Mouse (Mus musculus): ENCODE data around the gene Itga3. TPM values are rescaled to one million over a fixed set of nuclear protein-coding genes. Genes with fewer than 3 reads are reported as not detected.

Itga3 gene
- polyA plus RNA-seq, 1 experiment: 17.1 TPM

DNA sequence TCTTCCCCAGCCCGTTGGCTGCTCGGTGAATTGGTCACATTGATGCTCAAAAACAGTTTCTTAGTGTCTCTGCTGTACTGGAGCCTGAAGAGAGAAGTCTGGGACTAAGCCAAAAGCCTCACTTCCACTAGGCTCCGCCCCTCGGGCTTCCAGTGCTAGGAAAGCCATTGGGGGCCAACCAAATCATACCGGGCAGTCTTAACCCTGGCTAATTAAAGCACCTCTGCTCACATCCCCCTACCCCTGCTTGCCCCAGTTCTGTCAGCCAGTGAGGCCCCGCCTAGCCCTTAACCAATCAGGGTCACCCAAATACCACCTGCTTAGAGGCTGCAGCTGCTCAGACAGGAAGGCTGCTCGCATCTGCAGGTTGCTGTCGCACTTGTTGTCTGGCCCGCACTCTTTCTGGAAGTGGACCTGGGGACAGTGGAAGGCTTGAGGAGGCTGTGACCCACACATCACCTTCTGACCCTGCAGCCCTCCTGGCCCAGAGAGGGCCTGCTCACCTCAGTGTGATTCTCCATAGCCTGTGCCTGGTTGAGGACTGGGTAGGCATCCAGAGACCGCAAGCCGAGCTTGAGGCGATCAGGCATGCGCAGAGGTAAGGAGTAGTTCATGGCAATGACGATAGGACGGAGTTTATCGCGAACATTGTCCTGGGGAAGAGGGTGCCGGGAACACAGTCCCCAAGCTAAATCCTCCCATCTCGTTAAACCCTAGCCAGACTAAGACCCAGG is 19.7 kb downstream of the Itga3 start:
- 65% methylated on average over 19 of the region's 19 CpGs for WGBS
- Histone ChIP-seq H3K27me3 (ENCODE audit: control insufficient read depth, insufficient read depth, low read length) (no peaks in the 10 kb centered on the region), H3K4me1 (replicated peaks; ENCODE audit: control insufficient read depth, insufficient read depth, low read length) (peaks cover 13% of the 10 kb centered on the region)

DNA sequence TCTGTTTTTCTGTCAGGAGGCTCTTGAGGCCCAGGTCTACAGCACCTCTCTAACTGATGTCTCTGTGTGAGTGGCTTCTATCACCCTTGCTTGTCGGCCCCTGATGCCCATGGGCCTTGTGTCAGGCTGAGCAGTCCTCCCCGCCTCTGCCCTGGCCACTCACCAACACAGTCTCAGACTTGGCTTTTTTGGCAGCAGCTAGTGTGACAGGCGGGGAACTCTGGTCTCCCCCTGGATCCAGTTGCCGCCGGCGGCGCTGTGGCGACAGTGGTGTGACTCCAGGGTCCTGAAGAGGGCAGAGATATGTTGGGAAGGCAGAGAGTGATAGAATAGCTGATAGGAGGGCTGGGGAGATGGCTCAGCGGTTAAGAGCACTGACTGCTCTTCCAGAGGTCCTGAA is 23.5 kb downstream of the Itga3 start:
- Histone ChIP-seq H3K4me1 (replicated peaks; ENCODE audit: control insufficient read depth, insufficient read depth, low read length) (peaks cover 13% of the 10 kb centered on the region), H3K27ac (ENCODE audit: control insufficient read depth, insufficient read depth, low read length) (no peak overlapping the region), H3K36me3 (ENCODE audit: control insufficient read depth, insufficient read depth, low read length) (no peaks in the 10 kb centered on the region), H3K27me3 (ENCODE audit: control insufficient read depth, insufficient read depth, low read length) (no peaks in the 10 kb centered on the region), H3K4me3 (ENCODE audit: control insufficient read depth, insufficient read depth, low read length) (no peak overlapping the region)
- TF ChIP-seq POLR2A (IDR thresholded peaks at IDR 0.05; ENCODE audit: control insufficient read depth, extremely low read depth, insufficient read depth, low read length, poor library complexity) (no peak), CTCF (IDR thresholded peaks at IDR 0.05; ENCODE audit: borderline replicate concordance, control insufficient read depth, extremely low read depth, insufficient read depth, low read length, poor library complexity) (no peak)
- WGBS: 95% methylated on average over 9 of the region's 9 CpGs
- no peak for DNase-seq

More for the DNA sequence above, 19.7 kb downstream of the Itga3 start:
- Histone ChIP-seq H3K36me3 (ENCODE audit: control insufficient read depth, insufficient read depth, low read length) (no peaks in the 10 kb centered on the region), H3K4me3 (ENCODE audit: control insufficient read depth, insufficient read depth, low read length) (peak overlapping the region; percentile 54), H3K27ac (ENCODE audit: control insufficient read depth, insufficient read depth, low read length) (peak overlapping the region; percentile 63; the same call in 1 of the 2 replicates)
- TF ChIP-seq POLR2A (IDR thresholded peaks at IDR 0.05; ENCODE audit: control insufficient read depth, extremely low read depth, insufficient read depth, low read length, poor library complexity) (no peak), CTCF (IDR thresholded peaks at IDR 0.05; ENCODE audit: borderline replicate concordance, control insufficient read depth, extremely low read depth, insufficient read depth, low read length, poor library complexity) (no peak)
- DNase-seq: peak; percentile 31

DNA sequence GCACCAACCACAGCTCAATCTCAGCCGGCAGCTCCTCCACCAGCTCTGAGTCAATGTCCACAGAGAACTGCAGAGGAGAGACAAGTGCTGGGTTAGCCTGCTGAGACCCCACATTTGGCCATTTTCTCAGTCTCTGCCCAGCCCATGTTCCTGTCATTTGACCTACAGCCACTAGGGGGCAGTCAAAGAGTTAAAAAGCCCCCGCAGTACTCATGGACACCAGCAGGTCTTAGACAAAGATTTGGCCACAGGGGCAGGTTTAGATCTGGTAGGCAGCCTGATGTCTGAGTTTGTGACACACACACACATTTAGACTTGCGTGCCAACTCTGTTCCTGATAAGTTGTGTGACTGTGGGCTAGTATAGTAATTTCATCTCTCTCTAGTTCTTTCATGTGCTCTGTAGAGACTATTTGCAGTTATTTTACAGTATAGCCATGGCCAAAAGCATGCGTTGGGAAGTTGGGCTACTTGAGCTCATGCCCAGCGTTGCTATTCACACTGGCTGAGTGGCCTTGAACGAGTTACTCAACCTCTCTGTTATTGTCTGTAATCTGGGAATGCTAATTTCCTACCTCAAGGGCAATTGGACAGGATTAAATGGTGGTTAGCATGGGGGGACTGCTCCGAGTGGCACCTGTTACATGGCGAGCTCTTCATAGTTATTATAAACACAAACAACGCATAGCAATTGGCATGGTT is 29.5 kb downstream of the Itga3 start:
- TF ChIP-seq POLR2A (IDR thresholded peaks at IDR 0.05; ENCODE audit: control insufficient read depth, extremely low read depth, insufficient read depth, low read length, poor library complexity) (no peak), CTCF (IDR thresholded peaks at IDR 0.05; ENCODE audit: borderline replicate concordance, control insufficient read depth, extremely low read depth, insufficient read depth, low read length, poor library complexity) (peak; percentile 30; the same call in 1 of the 2 replicates)
- Histone ChIP-seq H3K4me1 (replicated peaks; ENCODE audit: control insufficient read depth, insufficient read depth, low read length) (no peaks in the 10 kb centered on the region; the same call in 1 of the 2 replicates), H3K27ac (ENCODE audit: control insufficient read depth, insufficient read depth, low read length) (no peak overlapping the region), H3K36me3 (ENCODE audit: control insufficient read depth, insufficient read depth, low read length) (no peaks in the 10 kb centered on the region), H3K27me3 (ENCODE audit: control insufficient read depth, insufficient read depth, low read length) (no peaks in the 10 kb centered on the region), H3K4me3 (ENCODE audit: control insufficient read depth, insufficient read depth, low read length) (no peak overlapping the region)
- DNase-seq: peak; percentile 56
- WGBS: 59% methylated on average over 9 of the region's 9 CpGs

DNA sequence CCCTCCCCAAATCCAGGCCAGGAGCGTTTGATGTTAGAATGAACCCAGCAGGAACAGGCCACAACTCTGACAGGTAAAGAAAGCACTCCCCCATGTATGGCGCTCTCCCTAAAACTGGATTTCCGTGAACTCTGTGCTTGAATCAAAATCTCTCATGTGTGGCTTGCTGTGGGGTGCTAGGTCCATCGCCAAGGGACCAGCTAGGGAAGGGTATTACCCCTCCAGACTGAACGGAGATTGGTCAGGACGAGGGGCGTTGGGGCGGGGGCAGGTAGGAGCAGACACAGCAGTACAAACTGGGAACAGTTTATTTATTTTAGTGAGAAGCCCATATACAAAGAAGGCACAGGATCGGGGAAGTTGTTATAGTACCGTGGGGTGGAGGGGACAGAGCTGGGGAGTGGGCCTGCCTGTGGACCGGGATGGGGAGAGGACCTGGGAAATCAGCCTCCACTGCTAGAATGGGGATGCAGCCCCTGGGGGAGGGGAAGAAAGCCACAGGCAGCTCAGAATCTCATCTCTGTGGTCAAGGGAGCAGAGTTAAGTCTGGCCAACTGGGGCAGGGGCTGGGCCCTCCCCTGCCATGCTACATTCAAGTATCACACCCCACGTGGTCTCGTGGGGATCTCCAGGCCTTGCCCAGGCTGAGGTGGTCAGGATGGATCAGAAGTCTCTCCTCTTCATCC is 32.3 kb downstream of the Itga3 start:
- H3K36me3 ChIP-seq (ENCODE audit: control insufficient read depth, insufficient read depth, low read length): no peaks in the 10 kb centered on the region
- no peak overlapping the region for H3K4me3 ChIP-seq (ENCODE audit: control insufficient read depth, insufficient read depth, low read length)
- no peak for TF ChIP-seq POLR2A (IDR thresholded peaks at IDR 0.05; ENCODE audit: control insufficient read depth, extremely low read depth, insufficient read depth, low read length, poor library complexity)
- TF ChIP-seq CTCF (IDR thresholded peaks at IDR 0.05; ENCODE audit: borderline replicate concordance, control insufficient read depth, extremely low read depth, insufficient read depth, low read length, poor library complexity): no peak
- H3K4me1 ChIP-seq (replicated peaks; ENCODE audit: control insufficient read depth, insufficient read depth, low read length): peaks cover 12% of the 10 kb centered on the region
- H3K27me3 ChIP-seq (ENCODE audit: control insufficient read depth, insufficient read depth, low read length): no peaks in the 10 kb centered on the region
- no peak overlapping the region for H3K27ac ChIP-seq (ENCODE audit: control insufficient read depth, insufficient read depth, low read length)
- 90% methylated on average over 13 of the region's 13 CpGs for WGBS
- no peak for DNase-seq

DNA sequence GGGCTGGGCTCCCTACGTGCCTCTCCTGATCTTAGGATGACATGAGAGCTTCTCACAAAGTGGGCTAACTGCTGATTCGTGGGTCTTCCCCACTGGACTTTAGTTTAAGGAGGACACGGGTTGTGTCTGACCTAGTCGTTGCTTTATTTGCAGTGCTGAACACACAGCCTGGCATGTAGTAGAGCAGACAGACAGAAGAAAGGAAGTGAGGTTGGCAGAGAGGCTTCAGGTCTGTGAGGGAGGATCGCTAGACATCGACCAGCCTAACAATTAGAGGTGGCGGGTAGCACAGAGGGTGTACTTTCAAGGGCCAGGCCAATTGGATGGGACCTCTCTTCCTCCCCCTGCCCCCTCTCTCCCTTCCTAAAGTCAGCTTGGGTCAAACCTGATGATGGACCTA is 33.0 kb downstream of the Itga3 start:
- Histone ChIP-seq H3K36me3 (ENCODE audit: control insufficient read depth, insufficient read depth, low read length) (no peaks in the 10 kb centered on the region), H3K27me3 (ENCODE audit: control insufficient read depth, insufficient read depth, low read length) (no peaks in the 10 kb centered on the region), H3K4me1 (replicated peaks; ENCODE audit: control insufficient read depth, insufficient read depth, low read length) (peaks cover 12% of the 10 kb centered on the region), H3K4me3 (ENCODE audit: control insufficient read depth, insufficient read depth, low read length) (no peak overlapping the region), H3K27ac (ENCODE audit: control insufficient read depth, insufficient read depth, low read length) (no peak overlapping the region)
- TF ChIP-seq POLR2A (IDR thresholded peaks at IDR 0.05; ENCODE audit: control insufficient read depth, extremely low read depth, insufficient read depth, low read length, poor library complexity) (no peak), CTCF (IDR thresholded peaks at IDR 0.05; ENCODE audit: borderline replicate concordance, control insufficient read depth, extremely low read depth, insufficient read depth, low read length, poor library complexity) (no peak)
- 82% methylated on average over 7 of the region's 7 CpGs for WGBS
- DNase-seq: no peak

DNA sequence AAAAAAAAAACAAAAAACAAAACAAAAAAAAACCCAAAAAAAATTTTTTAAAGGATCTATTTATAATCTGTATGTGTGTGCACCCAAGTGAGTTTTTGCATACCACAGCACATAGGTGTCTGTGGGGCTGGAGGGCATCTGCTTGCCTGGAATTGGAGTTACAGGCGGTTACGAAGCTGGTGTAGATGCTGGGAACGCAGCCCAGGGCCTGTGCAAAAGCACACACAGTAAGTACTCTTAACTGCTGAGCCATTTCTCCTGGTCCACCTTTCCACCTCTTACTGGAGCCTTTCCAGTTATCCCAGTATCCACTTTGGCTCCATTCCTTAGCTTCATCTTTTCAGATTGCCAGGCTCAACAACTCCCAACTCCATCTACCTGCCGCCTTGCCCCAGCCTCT is 33.5 kb downstream of the Itga3 start:
- no peak overlapping the region for H3K27ac ChIP-seq (ENCODE audit: control insufficient read depth, insufficient read depth, low read length)
- 96% methylated on average over 4 of the region's 4 CpGs for WGBS
- no peak for DNase-seq

More for the DNA sequence above, 33.5 kb downstream of the Itga3 start:
- Histone ChIP-seq H3K4me1 (replicated peaks; ENCODE audit: control insufficient read depth, insufficient read depth, low read length) (peaks cover 12% of the 10 kb centered on the region), H3K4me3 (ENCODE audit: control insufficient read depth, insufficient read depth, low read length) (no peak overlapping the region), H3K36me3 (ENCODE audit: control insufficient read depth, insufficient read depth, low read length) (no peaks in the 10 kb centered on the region), H3K27me3 (ENCODE audit: control insufficient read depth, insufficient read depth, low read length) (no peaks in the 10 kb centered on the region)
- TF ChIP-seq POLR2A (IDR thresholded peaks at IDR 0.05; ENCODE audit: control insufficient read depth, extremely low read depth, insufficient read depth, low read length, poor library complexity) (no peak), CTCF (IDR thresholded peaks at IDR 0.05; ENCODE audit: borderline replicate concordance, control insufficient read depth, extremely low read depth, insufficient read depth, low read length, poor library complexity) (no peak)

All from thymus, adult 2 months (tissue).